Mouse (Mus musculus) stomach, postnatal 0 days (tissue): ENCODE data around the gene 0610010K14Rik.
A peak's percentile ranks its signal among the peaks of the same experiment; 100 is the strongest.

ENCODE experiments used
- CTCF ChIP-seq: IDR thresholded peaks from 2 replicates; pipeline ENCODE4 v1.5.1; 2016; ENCODE audit warnings: antibody characterized with exemption, low read depth, mild to moderate bottlenecking, moderate library complexity
- EP300 ChIP-seq: optimal IDR thresholded peaks from 2 replicates; pipeline ENCODE3; 2016; ENCODE audit warnings: antibody characterized with exemption

GRCm38 (mm10) chr11:70210681-70211080, 27.0 kb downstream of the 0610010K14Rik start:
- TF ChIP-seq CTCF (no peak), EP300 (peak; percentile 67)
